ENCODE assay signal across 32 mouse cellular contexts in genomic region chr3:95728906-95729305, GRCm38 (mm10). TPM values are rescaled to one million over a fixed set of nuclear protein-coding genes. Genes with fewer than 3 reads are reported as not detected.
DNase-seq lines count a peak whose midpoint lies in the region; ATAC-seq and TF ChIP-seq lines count a peak whose summit lies in the region.
"Had no signal": no experiment of that assay in that cellular context is flagged by ENCODE, and none has a peak within 500 bp of the region (broad histone marks: within the 10 kb centered on the region; RNA-seq: fewer than 3 reads in every experiment).

No protein-coding gene starts in this region.

- no peaks in the 10 kb centered on the region for H3K36me3 ChIP-seq in stomach, postnatal 0 days (ENCODE audit: control insufficient read depth, insufficient read depth, low read length)
- H3K36me3 ChIP-seq: hindbrain, embryonic 15.5 days; limb, embryonic 13.5 days had no signal

- H3K9me3 ChIP-seq in stomach, postnatal 0 days (ENCODE audit: control insufficient read depth, low read length), result no peaks in the 10 kb centered on the region
- H3K9me3 ChIP-seq: embryonic facial prominence, embryonic 13.5 days; G1E; heart, embryonic 10.5 days; hindbrain, embryonic 15.5 days; limb, embryonic 13.5 days; midbrain, embryonic 13.5 days; neural tube, embryonic 13.5 days had no signal

- no peak for TF ChIP-seq CTCF in stomach, postnatal 0 days (IDR thresholded peaks at IDR 0.05; ENCODE audit: low read depth)

- H3K4me1 ChIP-seq in stomach, postnatal 0 days (replicated peaks; ENCODE audit: control insufficient read depth, insufficient read depth), result peaks cover 3% of the 10 kb centered on the region
- H3K4me1 ChIP-seq: embryonic facial prominence, embryonic 13.5 days; hindbrain, embryonic 15.5 days; limb, embryonic 13.5 days; midbrain, embryonic 13.5 days; neural tube, embryonic 13.5 days had no signal

- no peak overlapping the region for H3K4me2 ChIP-seq in stomach, postnatal 0 days (replicated peaks; ENCODE audit: low read depth)
- H3K4me2 ChIP-seq: embryonic facial prominence, embryonic 13.5 days; hindbrain, embryonic 15.5 days; limb, embryonic 13.5 days; liver, embryonic 11.5 days; midbrain, embryonic 13.5 days; neural tube, embryonic 13.5 days had no signal

- H3K4me3 ChIP-seq in stomach, postnatal 0 days (ENCODE audit: low read depth, low read length), result no peak overlapping the region
- H3K4me3 ChIP-seq: embryonic facial prominence, embryonic 13.5 days; gastrocnemius, adult 2 months; heart, embryonic 10.5 days; hindbrain, embryonic 15.5 days; layer of hippocampus, adult 2 months; left cerebral cortex, adult 2 months; limb, embryonic 13.5 days; midbrain, embryonic 13.5 days; neural tube, embryonic 13.5 days had no signal

- no peak overlapping the region for H3K27ac ChIP-seq in stomach, postnatal 0 days (replicated peaks)
- H3K27ac ChIP-seq: embryonic facial prominence, embryonic 13.5 days; gastrocnemius, adult 2 months; heart, embryonic 10.5 days; hindbrain, embryonic 15.5 days; layer of hippocampus, adult 2 months; left cerebral cortex, adult 2 months; limb, embryonic 13.5 days; macrophage; midbrain, embryonic 13.5 days; neural tube, embryonic 13.5 days had no signal

- TF ChIP-seq EP300 in stomach, postnatal 0 days (optimal IDR thresholded peaks at IDR 0.05), result no peak

- intact Hi-C loops in heart, postnatal 14 days (cut with DNase I), result no loop called here
- intact Hi-C loops in left cerebral cortex, postnatal 25 days (cut with DNase I), result no loop called here

- no peaks in the 10 kb centered on the region for H3K27me3 ChIP-seq in stomach, postnatal 0 days (ENCODE audit: control insufficient read depth, insufficient read depth, low read length)
- H3K27me3 ChIP-seq: embryonic facial prominence, embryonic 13.5 days; hindbrain, embryonic 15.5 days; limb, embryonic 13.5 days; midbrain, embryonic 13.5 days; neural tube, embryonic 13.5 days had no signal

- ATAC-seq in stomach, postnatal 0 days (ENCODE audit: low FRiP score, low TSS enrichment), result no peak
- ATAC-seq: forebrain, embryonic 16.5 days; inflammation-experienced regulatory T-cells, adult 6 months; liver, postnatal 0 days; midbrain, embryonic 13.5 days had no signal

- DNase-seq in heart, postnatal 14 days, result peak; percentile 34 to 56
- no peak for DNase-seq in heart, adult 8-10 months (ENCODE audit: low spot score)
- DNase-seq in testis, postnatal 10 days (ENCODE audit: low spot score), result peak; percentile 64
- no peak for DNase-seq in testis, postnatal 14 days (ENCODE audit: low spot score)
- peak; percentile 85 for DNase-seq in NIH3T3 (ENCODE audit: low read depth)
- no peak for DNase-seq in stomach, postnatal 0 days (ENCODE audit: low spot score)
- DNase-seq in left cerebral cortex, postnatal 25 days (ENCODE audit: low spot score in 2 of 2), result no peak
- DNase-seq: adrenal gland, postnatal 14 days; cerebellum, adult 11-12 months; cerebellum, postnatal 10 days; gastrocnemius, adult 2 months; gastrocnemius, postnatal 36 days; kidney, adult 18-20 months; kidney, postnatal 36 days; liver, postnatal 0 days; right cerebral cortex, postnatal 4 days had no signal

- whole genome bisulfite sequencing in stomach, postnatal 0 days, result 74% methylated on average over 2 of the region's 2 CpGs

- no peak overlapping the region for H3K9ac ChIP-seq in stomach, postnatal 0 days (ENCODE audit: low read length)
- H3K9ac ChIP-seq: embryonic facial prominence, embryonic 13.5 days; hindbrain, embryonic 15.5 days; limb, embryonic 13.5 days; liver, postnatal 0 days; midbrain, embryonic 13.5 days; neural tube, embryonic 13.5 days had no signal

RNA-seq across cellular contexts. Expression of gene Ecm1, which starts 10.5 kb away (rescaled TPM):
- 10 to 100 TPM; 46.0 to 59.8 TPM for total RNA-seq in heart, postnatal 14 days (2021)
- total RNA-seq in heart, adult 8-10 months (2022), result 10 to 100 TPM; 36.6 to 76.5 (median 42.3) TPM
- polyA plus RNA-seq in stomach, postnatal 0 days (2015; fragmentation: Nextera tagmentation; extraction: Ambion mirVana), result 254 and 328 TPM in 2 replicates
- 10 to 100 TPM; 13.3 to 14.0 TPM for total RNA-seq in left cerebral cortex, postnatal 25 days (2021)
- total RNA-seq: common myeloid progenitor, adult 5-6 weeks had no signal

RNA-seq across cellular contexts. Expression of gene Tars2, which starts 31.1 kb away (rescaled TPM):
- total RNA-seq in heart, postnatal 14 days (2021), result 10 to 100 TPM; 41.6 to 44.4 TPM
- total RNA-seq in heart, adult 8-10 months (2022), result 10 to 100 TPM; 48.1 to 51.8 (median 49.0) TPM
- 22.4 and 24.4 TPM in 2 replicates for polyA plus RNA-seq in stomach, postnatal 0 days (2015; fragmentation: Nextera tagmentation; extraction: Ambion mirVana)
- total RNA-seq in left cerebral cortex, postnatal 25 days (2021), result 10 to 100 TPM; 37.1 to 41.2 TPM

RNA-seq across cellular contexts. Expression of gene Adamtsl4, which starts 41.2 kb away (rescaled TPM):
- 10 to 100 TPM; 48.3 to 57.2 TPM for total RNA-seq in heart, postnatal 14 days (2021)
- 10 to 100 TPM; 35.5 to 60.3 (median 45.4) TPM for total RNA-seq in heart, adult 8-10 months (2022)
- polyA plus RNA-seq in stomach, postnatal 0 days (2015; fragmentation: Nextera tagmentation; extraction: Ambion mirVana), result 9.4 and 10.4 TPM in 2 replicates
- 1 to 10 TPM; 4.1 to 4.6 TPM for total RNA-seq in left cerebral cortex, postnatal 25 days (2021)
- total RNA-seq: hematopoietic stem cell, adult 5-6 weeks; megakaryocyte-erythroid progenitor cell, adult 5-6 weeks had no signal
- polyA plus RNA-seq: G1E had no signal

Comparison
In these comparisons a context has a peak if more than half of its experiments do, and no peak if none do; other contexts are left out.
1. DNase-seq: peak in heart, postnatal 14 days (2 of 2), testis, postnatal 10 days (single experiment) and NIH3T3 (single experiment); none in heart, adult 8-10 months (single experiment), testis, postnatal 14 days (single experiment), stomach, postnatal 0 days (single experiment) and left cerebral cortex, postnatal 25 days (0 of 2).
2. RNA of gene Adamtsl4, which starts 41.2 kb away (total RNA-seq): 48.3 to 57.2 TPM in heart, postnatal 14 days and 35.5 to 60.3 TPM in heart, adult 8-10 months; 4.1 to 4.6 TPM in left cerebral cortex, postnatal 25 days; every median in the first group is over 4 times any median in the second.